Mouse (Mus musculus) NIH3T3 (cell line): Measurements from ENCODE around the gene Tgfb1.
"Not testable (repeated sequence)": the region's sequence is repeated elsewhere in the genome, so short reads cannot be mapped to it uniquely, and the experiment has no call there.

Experiments used
- DNase-seq: peaks from one replicate; pipeline ENCODE4 v3.0.0-alpha.2; 2012; ENCODE audit warnings: low read depth

The Tgfb1 gene

DNA sequence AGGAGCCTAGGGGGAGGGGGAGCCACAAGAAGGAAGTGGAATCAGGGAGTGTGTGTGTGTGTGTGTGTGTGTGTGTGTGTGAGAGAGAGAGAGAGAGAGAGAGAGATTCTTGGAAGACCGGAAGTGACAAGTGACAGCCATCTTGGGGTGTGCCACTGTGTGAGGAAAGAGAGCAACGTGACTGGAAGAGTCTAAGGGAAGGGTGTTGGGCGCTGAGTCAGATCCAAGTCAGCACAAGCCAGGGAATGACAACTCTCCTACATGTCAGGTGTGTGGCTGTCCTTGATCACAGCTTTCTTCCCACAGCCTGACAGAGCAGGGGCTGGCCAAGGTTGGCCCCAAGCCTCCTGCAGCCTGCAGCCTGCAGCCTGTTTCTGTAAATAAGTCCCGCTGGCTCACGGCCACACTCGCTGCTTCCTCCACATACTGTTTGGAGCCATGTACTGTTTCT is 19.0 kb downstream of the Tgfb1 start:
- DNase-seq: peak; percentile 41

DNA sequence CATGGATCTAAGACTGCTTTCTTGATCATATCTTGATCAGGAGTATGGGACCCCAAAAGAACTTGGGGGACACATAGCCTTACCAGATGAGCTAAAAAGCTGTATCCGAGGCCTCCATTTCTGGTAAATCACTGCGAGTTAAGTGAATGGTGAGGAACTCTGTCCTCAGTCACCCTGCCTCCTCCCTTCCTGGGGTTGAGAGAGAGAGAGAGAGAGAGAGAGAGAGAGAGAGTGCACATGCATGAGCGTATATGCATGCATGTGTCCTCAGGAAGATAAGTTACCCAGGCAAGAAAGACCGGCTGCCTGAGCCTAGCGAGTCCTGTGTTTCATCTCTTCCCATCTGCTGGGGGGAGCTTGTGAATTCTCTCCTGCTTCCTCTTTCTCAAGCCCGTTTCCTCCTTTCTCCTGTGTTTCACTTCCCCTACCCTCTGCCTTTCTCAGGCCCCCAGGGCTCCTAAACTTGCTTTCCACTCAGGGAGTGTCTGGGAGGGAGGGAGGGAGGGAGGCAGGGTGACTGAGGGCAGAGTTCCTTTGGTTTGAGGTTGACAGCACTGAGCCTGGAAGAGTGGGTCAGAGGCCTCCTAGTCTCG is 19.9 kb downstream of the Tgfb1 start:
- no peak for DNase-seq

DNA sequence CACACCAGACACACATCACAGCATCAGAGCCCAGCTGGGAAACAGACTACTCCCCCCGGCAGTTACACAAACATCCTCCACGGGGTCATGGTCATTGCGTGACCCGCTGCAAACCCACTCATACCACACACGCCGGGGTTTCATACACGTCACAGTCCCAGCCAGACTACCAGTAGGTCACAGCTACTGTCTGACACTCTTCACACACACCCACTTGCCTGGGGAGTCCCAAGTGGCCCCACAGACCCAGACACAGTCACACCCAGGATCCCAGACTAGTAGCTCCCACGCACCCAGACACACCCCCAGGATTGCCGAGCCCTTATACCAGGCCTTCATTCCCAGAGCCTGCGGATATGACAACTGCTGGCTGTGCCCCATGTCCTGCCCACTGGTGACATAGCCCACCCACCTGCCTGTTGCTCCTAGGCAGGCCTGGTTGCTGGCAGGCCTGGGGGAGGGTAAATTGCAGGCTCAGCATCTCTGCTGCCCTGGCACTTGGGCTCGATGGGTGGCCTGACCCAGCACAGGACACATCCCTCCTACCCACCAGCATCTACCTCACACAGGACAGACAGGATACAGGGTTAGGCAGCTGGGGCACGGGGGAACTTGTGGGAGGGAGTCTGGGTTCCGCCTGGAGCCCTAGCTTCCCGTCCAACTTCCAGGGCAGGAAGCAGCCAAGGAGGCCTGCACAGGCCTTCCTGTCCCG is 20.9 kb downstream of the Tgfb1 start:
- no peak for DNase-seq

DNA sequence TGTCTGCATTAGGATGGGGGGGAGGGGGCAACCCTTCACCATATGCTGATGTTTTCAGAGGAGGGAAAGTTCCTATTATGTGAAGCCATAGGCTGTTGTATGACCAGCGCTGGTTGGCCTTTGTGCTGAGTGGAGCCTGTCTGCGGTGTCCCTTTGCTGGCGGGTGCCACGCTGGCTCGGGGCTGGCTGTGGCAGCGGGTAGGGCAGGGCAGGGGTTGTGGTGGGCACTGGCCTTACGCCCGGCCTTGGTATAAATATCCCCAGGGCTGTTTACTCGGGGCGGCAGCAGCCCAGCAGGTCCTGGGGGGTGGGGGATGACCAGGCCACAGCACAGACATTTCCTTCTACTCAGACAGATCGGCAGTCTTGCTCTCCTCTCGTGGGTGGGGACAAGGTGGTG is 23.2 kb downstream of the Tgfb1 start:
- DNase-seq: no peak

DNA sequence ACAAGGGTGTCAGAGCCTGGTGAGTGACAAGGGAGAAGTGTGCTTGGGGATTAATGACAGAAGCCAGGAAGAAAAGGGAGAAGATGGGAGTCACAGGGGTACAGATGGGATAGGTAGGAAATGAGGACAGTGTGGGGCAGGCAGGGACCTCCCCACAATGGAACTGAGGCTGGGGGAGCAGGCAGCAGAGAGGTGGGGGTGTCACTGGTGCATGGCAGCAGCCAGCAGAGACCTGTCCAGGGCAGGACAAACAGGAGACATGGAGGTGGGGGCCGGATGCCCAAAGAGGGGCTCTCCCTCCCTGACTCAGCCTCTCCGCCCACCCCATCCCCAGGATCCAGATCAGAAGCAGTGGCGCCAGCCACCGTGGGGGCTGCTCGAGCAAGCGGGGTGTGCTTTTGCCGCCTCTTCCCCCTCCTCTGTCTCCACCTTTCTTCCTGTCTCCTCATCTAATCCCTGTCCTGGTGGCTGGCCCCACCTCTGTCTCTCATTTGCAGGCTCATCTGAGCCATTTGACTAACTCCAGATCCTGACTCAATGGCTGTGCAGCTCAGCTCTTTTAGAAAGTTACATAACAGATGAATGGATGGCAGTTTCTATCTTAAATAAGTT is 23.8 kb downstream of the Tgfb1 start:
- DNase-seq: peak; percentile 48

DNA sequence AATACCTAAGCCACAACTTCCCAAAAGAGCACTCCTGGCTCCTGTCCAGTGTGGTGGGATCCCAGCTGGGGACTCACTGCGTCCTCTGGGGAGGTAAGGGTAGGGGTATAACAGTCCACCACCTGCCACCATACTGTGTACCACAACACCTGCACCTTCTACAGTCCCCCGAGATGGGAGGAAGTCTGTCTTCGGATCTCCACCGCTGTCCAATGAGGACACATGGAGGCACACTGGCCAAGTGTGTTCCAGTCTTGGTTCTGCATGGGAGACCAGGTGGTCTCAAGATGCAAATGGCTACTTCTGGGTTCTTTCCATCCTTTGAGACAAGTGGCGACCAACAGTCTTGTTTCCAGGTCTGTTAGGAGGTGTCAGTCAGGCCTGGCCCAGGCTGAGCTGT is 24.4 kb downstream of the Tgfb1 start:
- DNase-seq: no peak

DNA sequence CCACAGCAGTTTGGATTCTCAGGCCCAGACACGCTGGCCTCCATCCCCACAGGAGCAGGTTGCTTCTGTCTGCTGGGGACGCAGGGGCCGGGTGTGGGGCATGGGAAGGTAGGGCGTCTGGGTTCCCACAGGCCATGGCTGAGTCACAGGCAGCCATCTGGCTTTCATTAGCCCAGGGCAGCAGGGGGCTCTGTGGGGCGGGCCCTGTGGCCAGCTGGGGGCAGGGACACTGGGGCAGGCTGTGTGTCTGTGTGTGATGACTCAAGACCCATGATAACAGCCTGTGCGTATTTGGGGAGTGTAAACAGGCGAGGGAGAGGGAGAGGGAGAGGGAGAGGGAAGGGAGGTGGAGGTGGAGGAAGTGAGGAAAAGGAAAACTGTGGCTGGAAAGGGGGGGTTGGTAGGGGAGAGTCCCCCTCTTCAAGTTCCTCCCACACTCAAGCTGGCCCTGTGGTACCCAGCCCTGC is 25.0 kb downstream of the Tgfb1 start:
- peak; percentile 95 for DNase-seq

DNA sequence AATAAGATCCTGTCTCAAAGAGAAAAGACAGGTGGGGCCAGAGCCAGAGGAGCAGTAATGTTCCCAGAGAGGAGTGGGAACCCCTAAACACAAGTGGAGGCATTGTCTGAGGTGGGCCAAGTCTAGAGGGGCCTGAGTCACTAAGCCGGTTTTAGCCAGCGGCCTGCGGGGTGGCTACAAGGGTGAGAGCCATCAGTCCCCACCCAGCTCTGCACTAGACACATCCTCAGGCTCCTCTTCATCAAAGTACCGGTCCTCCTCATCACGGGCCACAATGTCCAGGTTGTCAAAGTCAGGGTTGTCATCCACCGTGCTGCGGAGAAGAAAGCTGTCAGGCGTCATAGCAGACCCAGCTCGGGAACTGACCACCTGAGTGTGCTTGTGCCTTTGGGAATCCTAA is 26.0 kb downstream of the Tgfb1 start:
- DNase-seq: no peak

DNA sequence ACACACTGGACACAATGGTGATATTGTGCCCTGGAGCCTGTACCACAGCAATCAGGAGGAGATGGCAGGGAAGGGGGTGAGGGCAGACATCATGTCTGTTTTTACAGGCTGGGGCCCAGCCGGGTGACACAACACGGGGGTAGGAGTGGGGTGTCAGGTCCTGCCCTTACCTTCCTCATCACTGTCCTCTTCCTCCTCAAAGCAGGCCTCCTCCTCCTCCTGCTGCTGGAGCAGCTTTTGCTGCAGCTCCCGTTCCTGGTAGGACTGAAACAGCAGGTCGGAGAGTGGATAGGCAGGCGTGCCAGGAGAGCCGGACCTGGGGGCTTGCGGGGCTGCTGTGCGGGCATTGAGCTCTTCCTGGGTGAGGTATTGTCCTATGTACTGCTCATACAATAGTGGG is 27.8 kb downstream of the Tgfb1 start:
- no peak for DNase-seq

DNA sequence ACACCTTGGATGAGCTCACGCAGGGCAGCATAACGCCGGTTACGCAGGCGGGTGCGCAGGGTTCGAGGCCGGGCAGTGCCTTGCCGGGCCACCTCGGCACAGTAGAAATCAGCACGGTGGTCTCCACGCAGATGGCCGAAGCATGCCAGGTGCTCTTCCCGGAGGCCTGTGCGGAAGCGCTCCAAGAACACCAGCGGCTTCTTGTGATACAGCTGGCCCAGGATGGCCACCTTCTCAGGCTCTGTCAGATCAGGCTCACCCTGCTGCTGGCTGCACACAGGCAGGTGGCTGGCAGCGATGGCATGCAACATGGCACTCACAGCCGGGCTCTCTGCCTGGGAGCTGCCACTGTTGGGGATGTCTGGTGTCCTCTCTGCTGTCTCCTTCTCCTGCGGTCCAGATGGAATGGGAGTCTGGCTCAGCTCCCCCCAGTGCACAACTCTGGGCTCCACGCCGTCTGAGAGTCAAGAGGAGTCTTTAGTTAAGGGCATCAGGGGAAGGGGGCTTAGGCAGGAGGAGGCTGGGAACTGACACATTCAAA is 29.0 kb downstream of the Tgfb1 start:
- no peak for DNase-seq

DNA sequence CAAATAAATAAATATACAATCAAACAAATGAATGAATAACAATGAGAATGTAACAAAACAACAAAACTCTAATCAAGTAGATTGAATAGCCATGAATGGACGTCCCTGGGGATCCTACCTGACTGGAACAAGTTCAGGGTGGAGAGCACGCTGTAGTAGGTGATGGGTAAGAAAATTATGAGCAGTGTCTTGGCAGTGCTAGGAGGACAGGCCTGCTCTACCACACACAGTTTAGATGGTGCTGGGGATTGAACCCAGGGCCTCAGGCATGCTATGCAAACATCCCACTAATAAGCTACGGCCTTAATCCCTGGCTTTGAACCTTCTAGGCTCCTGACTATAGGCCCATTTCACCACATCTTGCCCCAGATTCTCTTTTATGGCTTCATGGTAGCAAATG is 30.7 kb downstream of the Tgfb1 start:
- DNase-seq: no peak

DNA sequence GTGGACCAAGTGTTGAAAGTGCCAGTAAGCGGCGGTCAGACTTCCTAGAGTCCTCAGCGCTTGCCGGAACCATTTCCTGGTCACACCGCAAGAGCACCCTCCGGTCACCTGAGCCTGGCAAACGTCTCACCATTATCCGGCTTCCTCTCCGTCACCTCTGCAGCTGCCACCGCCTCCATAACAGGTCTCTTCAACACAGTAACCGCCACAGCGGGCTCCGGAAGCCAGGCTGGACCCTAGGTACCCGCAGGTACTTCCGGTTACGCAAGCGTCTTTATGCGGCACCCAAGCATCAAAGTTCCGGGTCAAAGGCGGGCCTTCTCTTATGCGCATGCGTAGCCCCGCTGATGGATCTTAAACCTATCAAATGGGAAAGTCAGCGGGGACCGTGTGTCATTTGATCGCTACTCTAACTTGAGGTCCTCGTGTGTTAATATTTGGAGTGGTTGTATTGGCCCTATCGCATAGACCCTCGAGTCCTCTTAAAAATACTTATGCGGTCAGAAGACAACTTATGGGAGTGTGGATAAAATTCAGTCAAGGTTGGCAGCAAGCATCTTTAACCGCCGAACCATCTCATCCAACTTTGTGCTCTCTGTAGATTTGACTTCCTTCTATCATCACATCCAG is 32.1 kb downstream of the Tgfb1 start, which contains the start of gene Ccdc97:
TSS of gene Ccdc97 (minus strand) at position 301 of the 630 bp plus-strand sequence.
- DNase-seq: peak; percentile 97

DNA sequence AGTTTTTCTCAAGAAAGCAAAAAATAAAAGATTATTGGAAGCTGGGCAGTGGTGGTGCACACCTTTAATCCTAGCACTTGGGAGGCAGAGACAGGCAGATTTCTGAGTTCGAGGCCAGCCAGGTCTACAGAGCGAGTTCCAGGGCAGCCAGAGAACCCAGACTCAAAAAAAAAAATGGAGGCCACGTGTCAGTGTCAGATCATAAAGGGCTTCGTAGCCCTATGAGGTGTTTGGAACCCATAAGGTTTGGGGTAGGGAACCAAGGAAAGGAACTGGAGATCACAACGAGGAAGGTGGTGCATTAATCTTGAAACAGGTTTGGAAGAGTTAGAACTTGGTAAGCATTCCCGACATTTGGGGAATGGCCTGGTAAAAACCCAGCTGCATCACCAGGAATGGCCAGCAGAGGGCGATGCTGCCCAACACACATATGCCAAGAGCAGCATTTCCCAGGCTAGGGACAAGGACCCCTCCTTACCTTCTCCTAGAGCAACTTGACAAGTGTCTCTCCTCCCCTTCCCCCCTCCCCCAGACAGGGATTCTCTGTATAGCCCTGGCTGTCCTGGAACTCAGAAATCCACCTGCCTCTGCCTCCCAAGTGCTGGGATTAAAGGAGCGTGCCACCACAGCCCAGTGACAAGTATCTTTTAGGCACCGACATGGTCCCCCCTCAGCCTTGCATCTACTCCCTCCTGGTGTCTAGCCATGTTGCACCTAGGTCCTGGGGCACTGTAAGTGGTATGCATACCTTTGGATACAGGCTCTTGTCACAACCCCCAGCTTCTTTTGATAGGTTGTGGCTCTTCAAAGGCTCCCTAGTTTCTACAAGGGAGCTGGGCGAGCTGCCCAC is 33.2 kb downstream of the Tgfb1 start:
- DNase-seq: peak; percentile 89

DNA sequence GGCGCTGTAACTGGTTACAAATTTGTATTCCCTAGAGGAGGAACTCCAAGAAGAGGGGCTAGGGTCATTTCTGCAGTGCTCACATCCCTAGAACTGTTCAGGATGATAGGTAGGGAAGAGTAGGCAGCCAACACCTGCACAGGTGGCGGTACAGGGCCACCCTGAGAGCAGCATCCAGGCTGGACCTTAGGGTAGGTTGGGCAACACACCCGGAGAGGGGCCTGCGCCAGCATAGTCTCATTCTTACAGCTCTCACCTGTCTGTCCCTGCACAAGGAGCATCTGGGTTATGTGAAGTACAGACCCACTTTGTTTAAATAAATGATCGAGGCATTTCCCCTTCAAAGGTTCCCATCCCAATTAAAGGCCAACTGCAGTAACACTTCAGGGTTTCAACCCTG is 34.0 kb downstream of the Tgfb1 start:
- no peak for DNase-seq

DNA sequence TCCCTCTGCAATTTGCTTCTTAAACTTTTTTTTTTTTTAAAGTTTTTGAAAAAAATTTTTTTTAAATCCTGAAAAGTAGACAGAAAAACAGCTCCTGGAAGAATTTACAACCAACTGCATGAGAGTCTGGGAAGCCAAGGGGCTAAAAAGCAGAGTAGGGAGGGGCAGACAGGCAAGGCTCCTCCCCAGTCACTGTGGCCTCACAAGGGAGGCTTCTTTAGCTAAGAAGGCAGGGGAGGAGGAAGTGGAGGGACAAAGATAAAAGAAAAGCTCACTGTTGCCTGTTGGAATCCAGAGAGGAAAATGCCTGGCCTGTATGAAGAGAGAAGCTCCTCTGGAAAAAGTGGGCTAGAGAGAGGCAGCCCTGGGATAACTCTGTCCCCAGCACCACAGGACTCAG is 35.0 kb downstream of the Tgfb1 start:
- not testable (repeated sequence) for DNase-seq

DNA sequence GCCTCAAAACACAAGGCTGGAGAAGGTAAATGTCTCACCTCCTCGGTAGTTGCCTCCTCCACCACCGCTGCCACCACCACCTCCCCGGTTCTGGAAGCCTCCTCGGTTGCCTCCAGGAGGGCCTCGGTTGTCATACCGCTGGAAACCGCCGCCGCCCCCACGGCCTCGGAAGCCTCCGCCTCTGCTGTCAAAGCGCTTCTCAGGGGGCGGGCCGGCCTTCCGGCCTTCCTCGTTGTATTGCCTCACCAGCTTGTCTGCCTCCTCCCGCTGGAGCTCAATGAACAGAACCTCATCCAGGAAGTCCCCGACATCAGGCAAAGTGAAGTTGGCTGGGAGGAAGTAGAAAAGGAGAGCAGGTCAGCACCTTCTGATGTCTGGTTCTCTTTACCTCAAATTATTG is 39.1 kb downstream of the Tgfb1 start:
- no peak for DNase-seq

DNA sequence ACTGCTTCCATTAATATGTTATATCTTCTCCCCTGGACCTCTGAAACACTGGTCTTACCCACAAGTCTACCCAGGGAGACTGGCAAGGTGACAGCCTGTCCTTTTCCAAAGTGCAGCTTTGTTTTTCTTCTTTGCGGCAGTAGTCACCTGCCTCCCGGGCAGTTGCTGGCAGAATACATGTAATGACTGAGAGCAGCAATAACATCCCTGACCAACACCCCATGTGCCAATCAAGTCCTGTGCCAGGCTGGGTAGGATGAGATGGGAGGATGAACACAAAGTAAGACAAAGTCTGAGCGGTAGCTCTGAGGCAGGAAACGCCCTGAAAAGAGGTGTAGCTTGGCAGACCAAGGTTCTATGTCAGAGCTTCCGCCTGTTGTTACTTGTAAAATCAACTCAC is 41.0 kb downstream of the Tgfb1 start:
- DNase-seq: no peak

DNA sequence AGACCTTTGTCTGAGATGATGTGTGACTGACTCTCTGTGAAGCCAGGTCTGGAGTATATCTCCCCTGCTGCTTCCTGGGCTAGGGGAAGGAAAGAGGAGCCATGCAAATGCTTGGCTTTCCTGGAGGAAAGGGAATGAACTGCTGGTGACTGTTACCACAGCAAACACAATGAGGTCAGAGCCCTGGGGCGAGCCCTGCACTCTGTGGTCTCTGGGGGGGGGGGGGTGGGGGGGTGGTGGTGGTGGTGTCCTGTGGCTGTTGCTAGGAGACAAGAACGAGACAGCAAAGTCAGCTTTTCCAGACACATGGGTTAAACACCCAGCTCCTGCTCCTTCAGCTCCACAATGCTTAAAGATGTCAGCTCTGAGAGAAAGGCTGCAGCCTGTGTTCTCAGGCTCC is 42.6 kb downstream of the Tgfb1 start:
- DNase-seq: no peak

DNA sequence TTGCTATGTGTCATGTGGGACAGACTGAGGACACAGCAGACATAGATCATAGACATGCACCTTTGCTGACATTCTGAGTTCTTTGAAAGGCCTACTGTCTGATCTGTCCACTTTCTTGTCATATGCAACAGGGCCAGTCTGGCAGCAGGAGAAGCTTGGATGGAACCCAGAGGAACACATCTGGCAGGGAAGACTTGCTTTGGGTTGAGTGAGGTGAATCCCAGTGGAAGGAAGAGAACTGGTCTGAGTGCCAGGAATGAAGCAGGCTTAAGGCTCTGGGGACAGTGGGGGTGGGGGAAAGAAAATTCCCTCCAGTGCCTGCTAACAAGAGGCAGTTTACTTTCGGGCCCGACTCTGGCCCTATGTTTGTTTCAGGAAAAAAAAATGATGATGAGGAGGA is 43.1 kb downstream of the Tgfb1 start:
- peak; percentile 49 for DNase-seq

DNA sequence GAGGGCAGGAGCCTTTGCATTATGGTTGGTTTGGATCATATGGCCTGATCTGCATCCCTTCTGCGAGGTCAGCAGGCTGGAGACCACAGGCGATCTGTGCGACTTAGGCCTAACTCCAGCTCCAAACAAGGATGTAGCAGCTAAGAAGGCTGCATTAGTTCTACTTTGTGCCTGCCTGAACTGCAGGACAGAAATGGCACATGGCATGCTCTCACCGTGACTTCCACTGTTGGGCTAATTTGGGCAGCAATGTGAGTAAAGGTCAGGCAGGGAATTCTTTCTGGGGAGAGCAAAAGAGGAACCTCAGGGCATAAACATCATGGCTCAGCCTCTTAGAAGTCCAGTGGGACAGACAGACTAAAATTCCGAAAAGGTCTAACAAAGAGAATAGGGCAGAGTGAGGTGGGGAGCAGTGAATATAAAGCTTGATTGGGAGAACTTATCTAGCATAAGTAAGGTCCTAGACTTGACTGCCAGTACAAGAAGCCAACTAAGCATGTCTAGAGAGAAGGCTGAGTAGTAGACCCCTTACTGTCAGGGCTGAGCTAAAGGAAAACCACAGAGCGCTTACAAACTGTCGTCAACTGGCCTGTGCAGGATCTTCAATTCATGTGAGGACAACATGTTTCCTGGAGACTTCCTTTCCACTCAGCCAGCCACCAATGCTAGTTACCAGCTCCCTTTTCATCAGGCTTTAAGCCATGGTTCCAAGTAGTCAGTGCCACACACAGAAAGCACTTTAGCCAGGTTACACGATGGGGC is 44.7 kb downstream of the Tgfb1 start:
- DNase-seq: no peak

DNA sequence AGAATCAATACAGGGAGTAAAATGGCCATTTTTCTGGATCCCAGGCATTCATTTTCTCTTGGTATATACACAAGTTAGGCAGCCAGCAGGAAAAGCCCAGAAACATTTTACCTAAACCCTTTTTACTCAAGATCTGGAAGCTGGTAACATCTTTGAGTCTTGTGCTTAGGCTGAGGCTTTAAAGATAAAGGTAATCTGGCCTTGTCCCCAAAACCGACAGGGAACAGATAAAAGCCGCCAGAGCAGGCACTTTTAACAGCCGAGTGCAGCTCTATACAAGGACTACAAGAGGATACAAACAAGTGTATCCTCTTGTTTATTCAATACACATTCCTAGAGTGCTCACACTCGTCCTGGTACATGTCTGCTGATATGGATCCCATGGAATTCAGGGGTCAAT is 48.2 kb downstream of the Tgfb1 start:
- no peak for DNase-seq
